Mouse (Mus musculus): ENCODE measurements around the gene Ipp.

The Ipp gene

GRCm38 (mm10) chr4:116507425-116508218, at the start of gene Ipp:
Ipp (plus strand) TSS chr4:116507549.
- in situ Hi-C loops (cut with MboI, MseI), result no loop called here

- in situ Hi-C loops (cut with MboI, MseI), result no loop called here
These were observed 45.4 kb upstream of the Ipp start for GRCm38 (mm10) chr4:116461943-116462342.

GRCm38 (mm10) chr4:116463231-116464125, 43.9 kb upstream of the Ipp start:
- in situ Hi-C loops (cut with MboI, MseI), result no loop called here

- in situ Hi-C loops (cut with MboI, MseI), result no loop called here
These were observed 43.0 kb upstream of the Ipp start, which contains the start of gene Mast2 for GRCm38 (mm10) chr4:116464126-116464981. Mast2 (minus strand) TSS chr4:116464183.

GRCm38 (mm10) chr4:116481322-116481721, 26.0 kb upstream of the Ipp start:
- in situ Hi-C loops (cut with MboI, MseI), result no loop called here

- in situ Hi-C loops (cut with MboI, MseI), result no loop called here
These were observed 23.9 kb upstream of the Ipp start for GRCm38 (mm10) chr4:116483476-116483875.

GRCm38 (mm10) chr4:116491119-116491536, 16.2 kb upstream of the Ipp start:
- in situ Hi-C loops (cut with MboI, MseI), result no loop called here

- in situ Hi-C loops (cut with MboI, MseI), result no loop called here
These were observed 15.5 kb upstream of the Ipp start for GRCm38 (mm10) chr4:116491886-116492285.

GRCm38 (mm10) chr4:116492460-116492859, 14.9 kb upstream of the Ipp start:
- in situ Hi-C loops (cut with MboI, MseI), result no loop called here

- in situ Hi-C loops (cut with MboI, MseI), result no loop called here
These were observed 13.7 kb upstream of the Ipp start for GRCm38 (mm10) chr4:116493646-116494045.

- in situ Hi-C loops (cut with MboI, MseI), result no loop called here
These were observed 7.4 kb upstream of the Ipp start for GRCm38 (mm10) chr4:116499978-116500377.

- in situ Hi-C loops (cut with MboI, MseI), result no loop called here
These were observed 394 bp upstream of the Ipp start for GRCm38 (mm10) chr4:116506886-116507424.

GRCm38 (mm10) chr4:116531109-116531508, 23.8 kb downstream of the Ipp start:
- in situ Hi-C loops (cut with MboI, MseI), result loop anchor here in 1 of 2 experiments (25.0 kb wide), 1 partner anchor 194 kb away; no protein-coding TSS in a partner anchor

GRCm38 (mm10) chr4:116536351-116536750, 29.0 kb downstream of the Ipp start:
- in situ Hi-C loops (cut with MboI, MseI), result loop anchor here in 1 of 2 experiments (5.0 to 25.0 kb wide), 2 partner anchors 89 to 199 kb away; no protein-coding TSS in a partner anchor

GRCm38 (mm10) chr4:116537737-116538136, 30.4 kb downstream of the Ipp start:
- in situ Hi-C loops (cut with MboI, MseI), result loop anchor here in 1 of 2 experiments (5.0 to 25.0 kb wide), 2 partner anchors 90 to 200 kb away; no protein-coding TSS in a partner anchor

- in situ Hi-C loops (cut with MboI, MseI), result no loop called here
These were observed 43.1 kb downstream of the Ipp start for GRCm38 (mm10) chr4:116550432-116550831.

- in situ Hi-C loops (cut with MboI, MseI), result no loop called here
These were observed 45.7 kb downstream of the Ipp start for GRCm38 (mm10) chr4:116553035-116553434.

GRCm38 (mm10) chr4:116555413-116556300, 48.3 kb downstream of the Ipp start, which contains the start of gene Tmem69:
Tmem69 (minus strand) TSS chr4:116555936.
- in situ Hi-C loops (cut with MboI, MseI), result no loop called here

- in situ Hi-C loops (cut with MboI, MseI), result no loop called here
These were observed 49.4 kb downstream of the Ipp start for GRCm38 (mm10) chr4:116556561-116557305.

Data from T-helper 17 cell (primary cell).